Mouse (Mus musculus) heart, embryonic 15.5 days (tissue): Measurements from ENCODE around the gene Prr14l. TPM values are rescaled to one million over a fixed set of nuclear protein-coding genes. Genes with fewer than 3 reads are reported as not detected.
A peak's percentile ranks its signal among the peaks of the same experiment; 100 is the strongest.
"Not testable (repeated sequence)": the region's sequence is repeated elsewhere in the genome, so short reads cannot be mapped to it uniquely, and the experiment has no call there.

Experiments used
- ATAC-seq: fragments of 200-750 bp; cut with Nextera tagmentation; replicated peaks from 2 replicates; pipeline ENCODE4 v1.8.0; 2017; ENCODE audit warnings: low read depth, moderate TSS enrichment; ENCODE audit not compliant: insufficient number of reproducible peaks, insufficient read depth, low FRiP score
- H3K27ac ChIP-seq: fragments of 300-500 bp; sonication (generic); 2 replicates; pipeline ENCODE4 v1.5.1; 2015; ENCODE audit warnings: mild to moderate bottlenecking, inconsistent platforms
- H3K27me3 ChIP-seq: fragments of 300-500 bp; sonication (generic); 2 replicates; pipeline ENCODE4 v1.6.1; 2015; ENCODE audit warnings: inconsistent platforms
- H3K36me3 ChIP-seq: fragments of 300-500 bp; sonication (generic); 2 replicates; pipeline ENCODE4 v1.6.1; 2015; ENCODE audit warnings: mild to moderate bottlenecking, inconsistent platforms
- H3K4me1 ChIP-seq: fragments of 300-500 bp; sonication (generic); replicated peaks from 2 replicates; pipeline ENCODE4 v1.6.1; 2015; ENCODE audit warnings: inconsistent platforms
- H3K4me2 ChIP-seq: fragments of 300-500 bp; sonication (generic); 2 replicates; pipeline ENCODE4 v1.6.1; 2015; ENCODE audit warnings: inconsistent platforms, mild to moderate bottlenecking, moderate library complexity
- H3K4me3 ChIP-seq: fragments of 300-500 bp; sonication (generic); 2 replicates; pipeline ENCODE4 v1.5.1; 2015; ENCODE audit warnings: mild to moderate bottlenecking, inconsistent platforms
- H3K9ac ChIP-seq: fragments of 300-500 bp; sonication (generic); 2 replicates; pipeline ENCODE4 v1.6.1; 2015; ENCODE audit warnings: mild to moderate bottlenecking, inconsistent platforms
- H3K9me3 ChIP-seq: fragments of 300-500 bp; sonication (generic); replicated peaks from 2 replicates; pipeline ENCODE4 v1.6.1; 2016; ENCODE audit warnings: inconsistent platforms
- WGBS: fragments of 180-500 bp; shearing (Covaris S2); methylation state at CpG from one replicate; pipeline ENCODE4 v1.1.7; 2015; ENCODE audit warnings: mixed read lengths; 5-methylcytosine and 5-hydroxymethylcytosine counted together
- polyA plus RNA-seq: library from polyadenylated mRNA; unstranded; fragments of >200 nt; fragmentation: Nextera tagmentation; extraction: Ambion mirVana; gene quantifications from 2 replicates; pipeline ENCODE4 v1.2.1, GENCODE M21; 2015

Gene Prr14l
- polyA plus RNA-seq, 1 experiment from 2014 or later: 9.1 TPM

- H3K9me3 ChIP-seq: no peaks in the 10 kb centered on the region
- H3K4me3 ChIP-seq: peak overlapping the region; percentile 96; the same call in 1 of the 2 replicates
- no peak overlapping the region for H3K27ac ChIP-seq
- peaks cover 10% of the 10 kb centered on the region for H3K36me3 ChIP-seq
- no peak for ATAC-seq
- peak overlapping the region; percentile 77 for H3K4me2 ChIP-seq
- 30% methylated on average over 6 of the region's 6 CpGs for WGBS
- H3K4me1 ChIP-seq: peaks cover 19% of the 10 kb centered on the region
- no peak overlapping the region for H3K9ac ChIP-seq
- H3K27me3 ChIP-seq: no peaks in the 10 kb centered on the region
These were observed 2.0 kb downstream of the Prr14l start for GRCm38 (mm10) chr5:32852026-32852425.

GRCm38 (mm10) chr5:32849580-32849979 is 4.5 kb downstream of the Prr14l start:
- H3K27ac ChIP-seq, H3K27me3 ChIP-seq, ATAC-seq, H3K4me3 ChIP-seq, H3K9ac ChIP-seq, H3K9me3 ChIP-seq, H3K4me2 ChIP-seq: not testable (repeated sequence)
- H3K36me3 ChIP-seq: peaks cover 15% of the 10 kb centered on the region
- 93% methylated on average over 3 of the region's 3 CpGs for WGBS
- H3K4me1 ChIP-seq: peaks cover 19% of the 10 kb centered on the region

GRCm38 (mm10) chr5:32849178-32849577 is 4.9 kb downstream of the Prr14l start:
- WGBS: 91% methylated on average over 3 of the region's 3 CpGs
- ATAC-seq: no peak
- no peak overlapping the region for H3K27ac ChIP-seq
- peaks cover 19% of the 10 kb centered on the region for H3K36me3 ChIP-seq
- H3K27me3 ChIP-seq: no peaks in the 10 kb centered on the region
- H3K4me2 ChIP-seq: no peak overlapping the region
- H3K9ac ChIP-seq: no peak overlapping the region
- peaks cover 19% of the 10 kb centered on the region for H3K4me1 ChIP-seq
- no peak overlapping the region for H3K4me3 ChIP-seq
- no peaks in the 10 kb centered on the region for H3K9me3 ChIP-seq

GRCm38 (mm10) chr5:32840029-32840428 is 14.0 kb downstream of the Prr14l start:
- Histone ChIP-seq H3K9ac (no peak overlapping the region), H3K4me3 (no peak overlapping the region), H3K9me3 (no peaks in the 10 kb centered on the region), H3K27me3 (no peaks in the 10 kb centered on the region), H3K36me3 (peaks cover 73% of the 10 kb centered on the region), H3K4me2 (no peak overlapping the region), H3K4me1 (no peaks in the 10 kb centered on the region), H3K27ac (no peak overlapping the region)
- 94% methylated on average over 2 of the region's 2 CpGs for WGBS
- ATAC-seq: no peak

GRCm38 (mm10) chr5:32836976-32837375 is 17.1 kb downstream of the Prr14l start:
- Histone ChIP-seq H3K4me2 (no peak overlapping the region), H3K4me3 (no peak overlapping the region), H3K4me1 (no peaks in the 10 kb centered on the region), H3K27me3 (no peaks in the 10 kb centered on the region), H3K36me3 (peaks cover 68% of the 10 kb centered on the region), H3K9me3 (no peaks in the 10 kb centered on the region), H3K27ac (no peak overlapping the region), H3K9ac (no peak overlapping the region)
- WGBS: 90% methylated on average over 5 of the region's 5 CpGs
- ATAC-seq: no peak

- H3K27ac ChIP-seq: no peak overlapping the region
- H3K4me1 ChIP-seq: no peaks in the 10 kb centered on the region
- H3K4me3 ChIP-seq: no peak overlapping the region
- no peak overlapping the region for H3K4me2 ChIP-seq
- no peak overlapping the region for H3K9ac ChIP-seq
- no peak for ATAC-seq
- H3K36me3 ChIP-seq: peaks cover 76% of the 10 kb centered on the region
- no peaks in the 10 kb centered on the region for H3K27me3 ChIP-seq
- no peaks in the 10 kb centered on the region for H3K9me3 ChIP-seq
- 89% methylated on average over 1 of the region's 1 CpGs for WGBS
These were observed 19.6 kb downstream of the Prr14l start for GRCm38 (mm10) chr5:32834497-32834896.

- no peaks in the 10 kb centered on the region for H3K4me1 ChIP-seq
- no peaks in the 10 kb centered on the region for H3K27me3 ChIP-seq
- ATAC-seq: no peak
- H3K9me3 ChIP-seq: no peaks in the 10 kb centered on the region
- no peak overlapping the region for H3K27ac ChIP-seq
- H3K4me2 ChIP-seq: no peak overlapping the region
- 77% methylated on average over 2 of the region's 2 CpGs for WGBS
- H3K36me3 ChIP-seq: peaks cover 77% of the 10 kb centered on the region
- no peak overlapping the region for H3K9ac ChIP-seq
- H3K4me3 ChIP-seq: no peak overlapping the region
These were observed 24.0 kb downstream of the Prr14l start for GRCm38 (mm10) chr5:32830054-32830453.

GRCm38 (mm10) chr5:32828766-32829165 is 25.3 kb downstream of the Prr14l start:
- H3K4me1 ChIP-seq: not testable (repeated sequence)
- H3K36me3 ChIP-seq: peaks cover 68% of the 10 kb centered on the region
- WGBS: 80% methylated on average over 1 of the region's 1 CpGs

GRCm38 (mm10) chr5:32827009-32827408 is 27.0 kb downstream of the Prr14l start, which contains the start of gene Gm20671:
Gene Gm20671, minus strand, starts transcription at chr5:32827109.
- H3K27me3 ChIP-seq: no peaks in the 10 kb centered on the region
- no peak within 1 kb of the TSS for H3K4me2 ChIP-seq
- H3K9me3 ChIP-seq: no peaks in the 10 kb centered on the region
- ATAC-seq: no peak
- peaks cover 63% of the 10 kb centered on the region for H3K36me3 ChIP-seq
- no peak within 1 kb of the TSS for H3K4me3 ChIP-seq
- 76% methylated on average over 7 of the region's 7 CpGs for WGBS
- no peak within 1 kb of the TSS for H3K9ac ChIP-seq
- no peak within 1 kb of the TSS for H3K27ac ChIP-seq
- H3K4me1 ChIP-seq: no peaks in the 10 kb centered on the region

More at GRCm38 (mm10) chr5:32828766-32829165, 25.3 kb downstream of the Prr14l start:
- not testable (repeated sequence) for H3K27me3 ChIP-seq, H3K4me3 ChIP-seq, ATAC-seq, H3K9ac ChIP-seq, H3K9me3 ChIP-seq, H3K27ac ChIP-seq, H3K4me2 ChIP-seq

- ATAC-seq: no peak
These were observed 33.6 kb downstream of the Prr14l start for GRCm38 (mm10) chr5:32820471-32820870.

GRCm38 (mm10) chr5:32815396-32815795 is 38.7 kb downstream of the Prr14l start:
- H3K27me3 ChIP-seq: no peaks in the 10 kb centered on the region
- H3K27ac ChIP-seq: no peak overlapping the region
- H3K36me3 ChIP-seq: peaks cover 57% of the 10 kb centered on the region
- H3K4me2 ChIP-seq: no peak overlapping the region
- no peak for ATAC-seq
- no peaks in the 10 kb centered on the region for H3K9me3 ChIP-seq
- H3K4me1 ChIP-seq: no peaks in the 10 kb centered on the region
- no peak overlapping the region for H3K9ac ChIP-seq
- 96% methylated on average over 4 of the region's 4 CpGs for WGBS
- no peak overlapping the region for H3K4me3 ChIP-seq

More at GRCm38 (mm10) chr5:32820471-32820870, 33.6 kb downstream of the Prr14l start:
- WGBS: 94% methylated on average over 8 of the region's 8 CpGs
- peaks cover 57% of the 10 kb centered on the region for H3K36me3 ChIP-seq
- no peaks in the 10 kb centered on the region for H3K9me3 ChIP-seq
- no peaks in the 10 kb centered on the region for H3K27me3 ChIP-seq
- H3K4me1 ChIP-seq: no peaks in the 10 kb centered on the region
- no peak overlapping the region for H3K9ac ChIP-seq
- H3K27ac ChIP-seq: no peak overlapping the region
- H3K4me3 ChIP-seq: no peak overlapping the region
- H3K4me2 ChIP-seq: no peak overlapping the region

GRCm38 (mm10) chr5:32786454-32786853 is 67.6 kb downstream of the Prr14l start:
- not testable (repeated sequence) for H3K4me3 ChIP-seq, ATAC-seq, H3K9me3 ChIP-seq, H3K4me1 ChIP-seq, H3K27me3 ChIP-seq, H3K9ac ChIP-seq, H3K27ac ChIP-seq, H3K36me3 ChIP-seq
- peak overlapping the region; percentile 83; the same call in 1 of the 2 replicates for H3K4me2 ChIP-seq
- 56% methylated on average over 1 of the region's 1 CpGs for WGBS
